Mouse (Mus musculus) heart, embryonic 13.5 days (tissue): ENCODE measurements around the gene Timm29. TPM values are rescaled to one million over a fixed set of nuclear protein-coding genes. Genes with fewer than 3 reads are reported as not detected.

Experiments used
- ATAC-seq: fragments of 200-750 bp; cut with Nextera tagmentation; 2 replicates; pipeline ENCODE4 v1.8.0; 2017; ENCODE audit warnings: moderate TSS enrichment; ENCODE audit not compliant: insufficient number of reproducible peaks, low FRiP score, low TSS enrichment; ENCODE audit errors: extremely low read depth
- H3K27ac ChIP-seq: fragments of 300-500 bp; sonication (generic); replicated peaks from 2 replicates; pipeline ENCODE4 v1.5.1; 2015; ENCODE audit warnings: moderate library complexity, mild to moderate bottlenecking, inconsistent platforms
- H3K27me3 ChIP-seq: fragments of 300-500 bp; sonication (generic); replicated peaks from 2 replicates; pipeline ENCODE4 v1.6.1; 2015; ENCODE audit warnings: mild to moderate bottlenecking, inconsistent platforms
- H3K36me3 ChIP-seq: fragments of 300-500 bp; sonication (generic); 2 replicates; pipeline ENCODE4 v1.6.1; 2015; ENCODE audit warnings: mild to moderate bottlenecking, inconsistent platforms
- H3K4me1 ChIP-seq: fragments of 300-500 bp; sonication (generic); 2 replicates; pipeline ENCODE4 v1.6.1; 2015; ENCODE audit warnings: inconsistent platforms
- H3K4me2 ChIP-seq: fragments of 300-500 bp; sonication (generic); 2 replicates; pipeline ENCODE4 v1.6.1; 2015; ENCODE audit warnings: inconsistent platforms, mild to moderate bottlenecking, moderate library complexity
- H3K4me3 ChIP-seq: fragments of 300-500 bp; sonication (generic); 2 replicates; pipeline ENCODE4 v1.5.1; 2015; ENCODE audit warnings: moderate library complexity, mild to moderate bottlenecking, inconsistent platforms
- H3K9ac ChIP-seq: fragments of 300-500 bp; sonication (generic); 2 replicates; pipeline ENCODE4 v1.6.1; 2015; ENCODE audit warnings: inconsistent platforms, mild to moderate bottlenecking, moderate library complexity
- H3K9me3 ChIP-seq: fragments of 300-500 bp; sonication (generic); 2 replicates; pipeline ENCODE4 v1.6.1; 2016; ENCODE audit warnings: inconsistent platforms
- WGBS: fragments of 180-500 bp; shearing (Covaris S2); methylation state at CpG from one replicate; pipeline ENCODE4 v1.1.7; 2015; ENCODE audit warnings: mixed read lengths; 5-methylcytosine and 5-hydroxymethylcytosine counted together
- polyA plus RNA-seq: library from polyadenylated mRNA; unstranded; fragments of >200 nt; fragmentation: Nextera tagmentation; extraction: Ambion mirVana; gene quantifications from 2 replicates; pipeline ENCODE4 v1.2.1, GENCODE M21; 2015

Timm29 gene
- polyA plus RNA-seq, 1 experiment from 2014 or later: 23.1 TPM

DNA sequence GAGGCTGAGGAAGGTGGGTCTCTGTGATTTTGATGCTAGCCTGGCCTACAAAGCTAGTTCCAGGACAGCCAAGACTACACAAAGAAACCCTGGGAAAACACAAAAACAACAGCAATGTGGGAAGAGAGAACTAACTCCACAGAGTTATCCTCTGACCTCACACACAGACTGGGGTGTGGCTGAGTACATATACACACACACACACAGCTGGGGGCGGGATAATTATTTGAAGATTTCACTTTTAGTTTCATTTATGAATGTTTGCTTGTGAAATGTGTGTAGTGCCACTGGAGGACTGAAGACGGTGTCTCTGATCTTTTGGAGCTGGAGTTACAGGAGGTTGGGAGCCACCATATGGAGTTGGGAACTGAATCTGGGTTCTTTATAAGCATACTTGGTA lies 8.6 kb downstream of the Timm29 start:
- no peak overlapping the region for H3K9ac ChIP-seq
- H3K4me2 ChIP-seq: no peak overlapping the region
- WGBS: 77% methylated on average over 2 of the region's 2 CpGs
- H3K27me3 ChIP-seq: no peaks in the 10 kb centered on the region
- ATAC-seq: no peak
- H3K4me1 ChIP-seq: no peaks in the 10 kb centered on the region
- H3K4me3 ChIP-seq: no peak overlapping the region
- H3K36me3 ChIP-seq: peaks cover 8% of the 10 kb centered on the region
- H3K9me3 ChIP-seq: no peaks in the 10 kb centered on the region
- H3K27ac ChIP-seq: no peak overlapping the region

DNA sequence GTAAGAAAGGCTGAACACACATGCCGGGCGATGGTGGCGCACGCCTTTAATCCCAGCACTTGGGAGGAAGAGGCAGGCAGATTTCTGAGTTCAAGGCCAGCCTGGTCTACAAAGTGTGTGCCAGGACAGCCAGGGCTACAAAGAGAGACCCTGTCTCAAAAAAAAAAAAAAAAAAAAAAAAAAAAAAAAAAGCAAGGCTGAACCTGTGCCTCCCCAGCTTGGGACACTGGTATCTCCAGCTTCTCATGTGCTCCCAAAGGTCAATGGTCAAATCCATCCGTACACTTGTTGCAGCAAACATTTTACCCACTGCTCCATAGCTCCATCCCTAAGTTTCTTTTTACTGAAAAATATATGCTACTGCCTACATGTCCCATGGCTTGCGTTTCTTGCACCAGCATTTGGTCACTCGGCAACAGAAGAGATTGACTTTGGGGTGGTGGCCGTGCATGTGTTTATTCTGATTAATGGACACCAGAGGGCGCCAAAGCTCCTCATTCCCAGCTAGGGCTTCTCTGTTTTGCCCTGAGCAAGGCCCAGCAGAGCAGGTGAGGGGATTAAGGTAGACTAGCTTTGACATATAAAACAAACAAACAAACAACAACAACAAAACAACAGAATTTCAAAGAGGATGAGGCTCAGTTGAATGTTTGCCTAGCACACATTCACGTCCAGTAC lies 9.3 kb downstream of the Timm29 start:
- no peak overlapping the region for H3K4me2 ChIP-seq
- H3K36me3 ChIP-seq: peaks cover 2% of the 10 kb centered on the region; the same call in 1 of the 2 replicates
- no peak overlapping the region for H3K27ac ChIP-seq
- H3K4me1 ChIP-seq: no peaks in the 10 kb centered on the region
- H3K27me3 ChIP-seq: no peaks in the 10 kb centered on the region
- ATAC-seq: no peak
- no peak overlapping the region for H3K4me3 ChIP-seq
- H3K9me3 ChIP-seq: no peaks in the 10 kb centered on the region
- 48% methylated on average over 10 of the region's 10 CpGs for WGBS
- no peak overlapping the region for H3K9ac ChIP-seq

DNA sequence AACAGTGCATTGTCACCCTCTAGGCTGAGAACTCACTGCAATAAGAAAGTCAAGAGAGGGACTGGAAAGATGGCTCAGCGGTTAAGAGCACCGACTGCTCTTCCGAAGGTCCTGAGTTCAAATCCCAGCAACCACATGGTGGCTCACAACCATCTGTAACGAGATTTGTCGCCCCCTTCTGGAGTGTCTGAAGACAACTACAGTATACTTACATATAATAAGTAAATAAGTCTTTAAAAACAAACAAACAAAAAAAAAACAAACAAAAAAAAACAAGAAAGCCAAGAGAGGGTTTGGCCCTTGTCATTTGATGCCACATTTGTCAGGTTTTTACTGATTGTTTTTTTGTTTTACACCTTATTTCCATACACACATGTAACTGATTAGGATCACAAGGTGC lies 11.6 kb downstream of the Timm29 start:
- Histone ChIP-seq H3K4me2 (no peak overlapping the region), H3K4me1 (no peaks in the 10 kb centered on the region), H3K36me3 (no peaks in the 10 kb centered on the region), H3K27me3 (no peaks in the 10 kb centered on the region), H3K9me3 (no peaks in the 10 kb centered on the region), H3K4me3 (no peak overlapping the region), H3K27ac (no peak overlapping the region), H3K9ac (no peak overlapping the region)
- WGBS: 70% methylated on average over 5 of the region's 5 CpGs
- no peak for ATAC-seq

DNA sequence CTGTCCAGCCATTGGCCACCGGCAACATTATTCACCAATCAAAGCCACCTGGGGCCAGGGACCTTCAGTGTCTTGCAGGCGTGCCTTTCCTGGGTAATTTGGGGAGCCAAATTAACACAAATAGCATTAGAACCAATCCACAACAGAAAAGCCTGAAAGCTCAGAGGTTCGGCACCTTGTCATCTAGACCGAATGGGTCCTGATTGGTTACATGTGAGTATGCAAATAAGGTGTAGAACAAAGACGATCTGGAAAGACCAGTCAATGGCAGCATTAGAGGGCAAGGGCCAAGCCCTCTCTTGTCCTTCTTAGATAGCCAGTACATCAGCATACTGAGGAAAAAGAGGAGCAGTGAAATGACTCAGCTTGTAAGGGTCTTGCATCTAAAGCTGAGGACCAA lies 13.3 kb downstream of the Timm29 start:
- H3K4me2 ChIP-seq: no peak overlapping the region
- no peak for ATAC-seq
- no peaks in the 10 kb centered on the region for H3K9me3 ChIP-seq
- H3K4me3 ChIP-seq: no peak overlapping the region
- no peaks in the 10 kb centered on the region for H3K4me1 ChIP-seq
- H3K27me3 ChIP-seq: no peaks in the 10 kb centered on the region
- no peaks in the 10 kb centered on the region for H3K36me3 ChIP-seq
- H3K27ac ChIP-seq: no peak overlapping the region
- 77% methylated on average over 5 of the region's 5 CpGs for WGBS
- H3K9ac ChIP-seq: no peak overlapping the region

DNA sequence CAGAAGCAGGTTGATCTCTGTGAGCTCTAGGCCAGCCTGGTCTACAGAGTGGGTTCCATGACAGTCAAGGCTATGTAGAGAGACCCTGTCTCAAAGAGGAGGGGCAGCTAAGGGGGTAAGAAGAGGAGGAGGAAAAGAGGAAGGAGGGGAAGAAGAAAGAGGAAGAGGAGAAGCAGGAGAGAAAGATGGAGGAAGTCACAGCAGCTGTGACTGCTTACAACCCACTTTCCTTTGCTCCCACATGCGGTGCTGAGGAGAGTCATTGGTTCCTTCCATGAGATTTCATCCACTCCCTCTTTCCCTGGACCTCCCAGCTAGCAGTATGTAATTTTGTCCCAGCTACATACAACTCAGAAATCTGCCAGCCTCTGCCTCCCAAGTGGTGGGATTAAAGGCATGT lies 14.1 kb downstream of the Timm29 start:
- Histone ChIP-seq H3K36me3 (no peaks in the 10 kb centered on the region), H3K9ac (no peak overlapping the region), H3K4me2 (no peak overlapping the region), H3K27me3 (no peaks in the 10 kb centered on the region), H3K4me1 (no peaks in the 10 kb centered on the region), H3K27ac (no peak overlapping the region), H3K9me3 (no peaks in the 10 kb centered on the region), H3K4me3 (no peak overlapping the region)
- 75% methylated on average over 1 of the region's 1 CpGs for WGBS
- ATAC-seq: no peak

DNA sequence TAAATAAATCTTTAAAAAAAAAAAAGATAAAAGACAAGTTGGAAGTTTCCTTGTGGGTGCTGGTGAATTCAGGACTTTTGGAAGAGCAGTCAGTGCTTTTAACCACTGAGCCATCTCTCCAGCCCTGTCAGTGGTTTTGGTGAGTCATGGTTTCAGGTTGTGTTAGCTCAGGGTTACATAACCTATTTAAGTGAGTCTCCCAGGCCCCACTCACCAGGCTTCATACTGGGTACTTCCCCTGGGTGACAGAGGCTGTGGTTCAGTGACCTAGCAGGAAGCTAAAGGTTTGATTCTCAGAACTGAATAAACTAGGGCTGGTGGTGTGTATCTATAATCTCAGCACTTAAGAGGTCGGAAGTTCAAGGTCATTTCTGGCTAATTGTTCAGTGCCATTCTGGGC lies 17.3 kb downstream of the Timm29 start:
- no peak overlapping the region for H3K9ac ChIP-seq
- no peak overlapping the region for H3K27ac ChIP-seq
- 64% methylated on average over 1 of the region's 1 CpGs for WGBS
- no peaks in the 10 kb centered on the region for H3K27me3 ChIP-seq
- peaks cover 2% of the 10 kb centered on the region for H3K4me1 ChIP-seq
- no peaks in the 10 kb centered on the region for H3K36me3 ChIP-seq
- no peak overlapping the region for H3K4me3 ChIP-seq
- H3K4me2 ChIP-seq: no peak overlapping the region
- H3K9me3 ChIP-seq: no peaks in the 10 kb centered on the region
- no peak for ATAC-seq

DNA sequence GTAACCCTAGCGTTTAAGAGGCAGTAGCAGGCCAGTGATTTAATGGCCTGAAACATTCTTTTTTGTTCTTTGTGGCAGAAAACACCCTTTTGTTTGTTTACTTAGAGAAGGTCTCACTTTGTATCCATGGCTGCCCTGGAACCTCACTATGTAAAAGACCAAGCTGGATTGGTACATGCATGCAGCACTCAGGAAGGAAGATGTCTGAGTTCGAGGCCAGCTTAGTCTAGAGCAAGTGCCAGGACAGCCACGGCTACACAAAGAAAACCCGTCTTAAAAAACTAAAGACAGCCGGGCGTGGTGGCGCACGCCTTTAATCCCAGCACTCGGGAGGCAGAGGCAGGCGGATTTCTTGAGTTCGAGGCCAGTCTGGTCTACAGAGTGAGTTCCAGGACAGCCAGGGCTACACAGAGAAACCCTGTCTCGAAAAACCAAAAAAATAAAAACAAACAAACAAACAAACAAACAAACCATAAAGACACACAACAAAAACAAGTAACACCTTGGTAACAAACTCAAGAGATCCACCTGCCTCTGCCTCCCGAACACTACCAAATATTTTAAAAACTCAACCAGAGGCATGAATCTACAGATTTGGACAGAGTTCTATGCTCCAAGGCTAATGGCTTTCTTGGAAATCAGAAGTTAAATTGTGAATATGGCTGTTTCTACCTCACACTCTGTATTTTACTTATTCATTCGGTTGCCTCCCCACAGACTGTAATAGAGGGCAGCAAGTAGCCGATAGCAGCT lies 22.5 kb downstream of the Timm29 start:
- peaks cover 26% of the 10 kb centered on the region for H3K4me1 ChIP-seq
- ATAC-seq: no peak
- 74% methylated on average over 15 of the region's 15 CpGs for WGBS
- peak overlapping the region; percentile 78 for H3K4me2 ChIP-seq
- H3K9me3 ChIP-seq: no peaks in the 10 kb centered on the region
- H3K27me3 ChIP-seq: no peaks in the 10 kb centered on the region
- peak overlapping the region; percentile 89 for H3K9ac ChIP-seq
- peak overlapping the region; percentile 94 for H3K27ac ChIP-seq
- peak overlapping the region; percentile 74 for H3K4me3 ChIP-seq
- H3K36me3 ChIP-seq: peaks cover 8% of the 10 kb centered on the region; the same call in 1 of the 2 replicates

DNA sequence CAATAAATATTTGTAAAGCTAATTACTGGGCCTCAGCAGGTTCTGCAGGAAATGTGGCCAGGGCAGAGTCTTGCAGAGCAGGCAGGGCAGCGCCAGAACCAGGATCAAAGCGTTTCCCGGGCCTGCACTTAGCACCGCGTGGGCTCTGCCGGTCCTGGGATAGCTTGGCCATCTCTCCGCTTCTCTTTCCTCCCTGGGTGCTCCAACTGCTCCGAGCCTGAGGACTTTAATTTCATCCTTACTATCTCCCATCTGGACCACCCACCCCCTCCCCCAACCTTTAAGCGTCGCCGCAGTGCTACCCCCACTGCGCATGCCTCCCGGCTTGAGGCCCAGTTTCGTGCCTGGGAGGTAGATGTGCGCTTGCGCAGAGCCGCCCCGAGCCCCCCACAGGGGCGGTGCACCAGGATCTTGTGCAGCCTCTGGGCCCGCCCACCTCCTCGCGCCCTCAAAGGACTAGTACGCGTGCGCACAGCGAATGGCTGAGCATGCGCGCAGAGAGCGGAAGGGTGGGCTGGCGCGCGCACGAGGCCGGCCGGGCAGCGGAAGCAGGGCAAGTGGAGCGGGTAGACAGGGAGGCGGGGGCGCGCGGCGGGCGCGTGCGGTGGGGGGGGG lies 23.2 kb downstream of the Timm29 start, which contains the start of gene Smarca4:
Smarca4 (plus strand) TSS at position 553 of the 615 bp plus-strand sequence.
- H3K36me3 ChIP-seq: peaks cover 8% of the 10 kb centered on the region; the same call in 1 of the 2 replicates
- peak; percentile 94 for ATAC-seq
- H3K27ac ChIP-seq: peak within 1 kb of the TSS; percentile 94
- peak within 1 kb of the TSS; percentile 93 for H3K9ac ChIP-seq
- H3K4me3 ChIP-seq: peak within 1 kb of the TSS; percentile 74
- no peaks in the 10 kb centered on the region for H3K9me3 ChIP-seq
- peak within 1 kb of the TSS; percentile 78 for H3K4me2 ChIP-seq
- H3K27me3 ChIP-seq: no peaks in the 10 kb centered on the region
- H3K4me1 ChIP-seq: peaks cover 26% of the 10 kb centered on the region
- WGBS: under 1% methylated on average over 44 of the region's 45 CpGs

DNA sequence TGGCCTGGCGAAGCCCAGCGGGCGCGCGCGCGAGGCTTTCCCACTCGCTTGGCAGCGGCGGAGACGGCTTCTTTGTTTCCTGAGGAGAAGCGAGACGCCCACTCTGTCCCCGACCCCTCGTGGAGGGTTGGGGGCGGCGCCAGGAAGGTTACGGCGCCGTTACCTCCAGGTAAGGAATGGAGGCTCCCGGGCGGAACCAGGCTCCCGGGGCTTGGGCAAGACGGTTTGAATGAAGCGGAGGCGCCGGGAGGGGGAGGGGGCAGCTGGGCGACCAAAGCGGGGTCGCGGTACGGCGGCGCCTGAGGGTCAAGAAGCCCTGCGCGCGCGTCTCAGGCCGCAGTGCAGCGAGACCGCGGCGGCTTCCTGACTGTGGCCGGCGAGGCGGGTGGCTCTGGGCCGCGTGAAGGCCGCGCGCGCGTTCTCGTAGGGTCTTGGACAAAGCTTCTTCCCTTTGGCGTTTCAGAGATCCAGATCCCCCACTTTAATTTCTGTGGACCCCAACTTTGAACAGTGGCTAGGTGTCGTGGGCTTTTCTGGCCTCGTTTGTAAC lies 23.8 kb downstream of the Timm29 start:
- Histone ChIP-seq H3K27me3 (no peaks in the 10 kb centered on the region), H3K4me1 (peaks cover 26% of the 10 kb centered on the region), H3K4me2 (peak overlapping the region; percentile 78), H3K4me3 (peak overlapping the region; percentile 74), H3K36me3 (peaks cover 10% of the 10 kb centered on the region; the same call in 1 of the 2 replicates), H3K9me3 (no peaks in the 10 kb centered on the region), H3K9ac (peak overlapping the region; percentile 93), H3K27ac (peak overlapping the region; percentile 94)
- WGBS: under 1% methylated on average over 57 of the region's 57 CpGs
- ATAC-seq: peak; percentile 75

DNA sequence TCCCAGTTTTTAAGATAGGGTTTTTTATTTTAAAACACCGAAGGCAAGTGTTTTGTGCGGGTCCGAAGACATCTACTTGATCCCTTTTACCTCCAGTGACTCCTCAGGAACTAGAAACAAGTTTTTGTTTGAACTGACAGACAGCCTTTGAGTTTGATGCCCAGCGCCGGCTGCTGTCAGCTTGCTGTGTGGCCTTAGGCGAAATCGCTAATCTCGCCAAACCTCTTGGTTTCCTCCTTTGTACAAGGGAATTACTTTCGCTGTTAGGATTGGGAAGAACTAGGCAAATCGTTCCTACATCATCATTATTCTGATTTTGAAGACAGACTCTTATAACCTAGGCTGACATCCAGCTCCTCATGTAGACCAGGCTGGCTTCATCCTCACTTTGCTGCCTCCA lies 24.5 kb downstream of the Timm29 start:
- no peaks in the 10 kb centered on the region for H3K27me3 ChIP-seq
- ATAC-seq: no peak
- H3K9me3 ChIP-seq: no peaks in the 10 kb centered on the region
- H3K9ac ChIP-seq: peak overlapping the region; percentile 93
- peaks cover 14% of the 10 kb centered on the region; the same call in 1 of the 2 replicates for H3K36me3 ChIP-seq
- peak overlapping the region; percentile 78 for H3K4me2 ChIP-seq
- H3K4me1 ChIP-seq: peaks cover 26% of the 10 kb centered on the region
- peak overlapping the region; percentile 74 for H3K4me3 ChIP-seq
- WGBS: 10% methylated on average over 10 of the region's 10 CpGs
- peak overlapping the region; percentile 94 for H3K27ac ChIP-seq

DNA sequence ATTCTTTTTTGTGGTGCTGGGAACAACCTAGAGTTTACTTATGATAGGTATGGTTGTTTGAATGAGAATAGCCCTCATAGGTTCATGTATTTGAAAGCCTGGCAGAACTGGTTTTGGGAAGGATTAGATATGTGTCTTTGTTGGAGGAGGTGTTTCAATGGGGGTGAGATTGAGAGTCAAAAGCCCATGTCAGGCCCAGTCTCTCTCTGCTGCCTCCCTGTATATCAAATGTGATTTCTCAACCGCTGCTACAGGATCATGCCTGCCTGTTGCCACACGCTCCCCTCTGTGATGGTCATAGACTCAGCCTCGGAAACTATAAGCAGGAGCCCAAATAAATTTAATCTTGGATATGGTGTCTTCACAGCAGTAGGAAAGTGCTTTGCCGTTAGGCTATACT lies 27.7 kb downstream of the Timm29 start:
- Histone ChIP-seq H3K9me3 (no peaks in the 10 kb centered on the region), H3K4me2 (no peak overlapping the region), H3K9ac (no peak overlapping the region), H3K27ac (no peak overlapping the region), H3K4me1 (peaks cover 36% of the 10 kb centered on the region), H3K36me3 (peaks cover 18% of the 10 kb centered on the region; the same call in 1 of the 2 replicates), H3K27me3 (no peaks in the 10 kb centered on the region), H3K4me3 (no peak overlapping the region)
- no peak for ATAC-seq
- WGBS: 87% methylated on average over 4 of the region's 4 CpGs
